Mouse (Mus musculus): ENCODE results near the gene Pam. TPM values are rescaled to one million over a fixed set of nuclear protein-coding genes. Genes with fewer than 3 reads are reported as not detected.

Pam gene
- polyA plus RNA-seq, 1 experiment from 2014 or later: 32.9 TPM

- H3K4me3 ChIP-seq (ENCODE audit: inconsistent target): no peak overlapping the region
- no peak overlapping the region for H3K27ac ChIP-seq
- H3K79me2 ChIP-seq (ENCODE audit: inconsistent target): no peaks in the 10 kb centered on the region
- no peaks in the 10 kb centered on the region for H3K36me3 ChIP-seq (ENCODE audit: inconsistent target)
- 100% methylated on average over 4 of the region's 4 CpGs for WGBS (ENCODE audit: missing documents)
Measured at GRCm38 (mm10) chr1:97943402-97943801, 152.0 kb downstream of the Pam start.

GRCm38 (mm10) chr1:97942966-97943365 is 152.5 kb downstream of the Pam start:
- Histone ChIP-seq H3K79me2 (ENCODE audit: inconsistent target) (no peaks in the 10 kb centered on the region), H3K36me3 (ENCODE audit: inconsistent target) (no peaks in the 10 kb centered on the region), H3K4me3 (ENCODE audit: inconsistent target) (no peak overlapping the region), H3K27ac (no peak overlapping the region)
- 88% methylated on average over 2 of the region's 2 CpGs for WGBS (ENCODE audit: missing documents)

- Histone ChIP-seq H3K4me3 (ENCODE audit: inconsistent target) (no peak overlapping the region), H3K36me3 (ENCODE audit: inconsistent target) (no peaks in the 10 kb centered on the region), H3K79me2 (ENCODE audit: inconsistent target) (no peaks in the 10 kb centered on the region), H3K27ac (no peak overlapping the region)
- 98% methylated on average over 3 of the region's 3 CpGs for WGBS (ENCODE audit: missing documents)
Measured at GRCm38 (mm10) chr1:97938586-97938985, 156.9 kb downstream of the Pam start.

GRCm38 (mm10) chr1:97938053-97938452 is 157.4 kb downstream of the Pam start:
- Histone ChIP-seq H3K36me3 (ENCODE audit: inconsistent target) (no peaks in the 10 kb centered on the region), H3K4me3 (ENCODE audit: inconsistent target) (no peak overlapping the region), H3K79me2 (ENCODE audit: inconsistent target) (no peaks in the 10 kb centered on the region), H3K27ac (no peak overlapping the region)
- 97% methylated on average over 3 of the region's 3 CpGs for WGBS (ENCODE audit: missing documents)

- Histone ChIP-seq H3K27ac (no peak overlapping the region), H3K36me3 (ENCODE audit: inconsistent target) (no peaks in the 10 kb centered on the region), H3K79me2 (ENCODE audit: inconsistent target) (no peaks in the 10 kb centered on the region), H3K4me3 (ENCODE audit: inconsistent target) (no peak overlapping the region)
Measured at GRCm38 (mm10) chr1:97934940-97935339, 160.5 kb downstream of the Pam start.

GRCm38 (mm10) chr1:97931220-97931619 is 164.2 kb downstream of the Pam start:
- WGBS (ENCODE audit: missing documents): 94% methylated on average over 4 of the region's 4 CpGs
- Histone ChIP-seq H3K27ac (no peak overlapping the region), H3K79me2 (ENCODE audit: inconsistent target) (no peaks in the 10 kb centered on the region), H3K36me3 (ENCODE audit: inconsistent target) (no peaks in the 10 kb centered on the region), H3K4me3 (ENCODE audit: inconsistent target) (no peak overlapping the region)

GRCm38 (mm10) chr1:97929415-97930028 is 165.9 kb downstream of the Pam start:
- Histone ChIP-seq H3K36me3 (ENCODE audit: inconsistent target) (no peaks in the 10 kb centered on the region), H3K4me3 (ENCODE audit: inconsistent target) (no peak overlapping the region), H3K79me2 (ENCODE audit: inconsistent target) (no peaks in the 10 kb centered on the region), H3K27ac (no peak overlapping the region)
- 96% methylated on average over 4 of the region's 4 CpGs for WGBS (ENCODE audit: missing documents)

- WGBS (ENCODE audit: missing documents): 97% methylated on average over 7 of the region's 7 CpGs
- Histone ChIP-seq H3K27ac (no peak overlapping the region), H3K36me3 (ENCODE audit: inconsistent target) (no peaks in the 10 kb centered on the region), H3K79me2 (ENCODE audit: inconsistent target) (no peaks in the 10 kb centered on the region), H3K4me3 (ENCODE audit: inconsistent target) (no peak overlapping the region)
Measured at GRCm38 (mm10) chr1:97926789-97927188, 168.7 kb downstream of the Pam start.

GRCm38 (mm10) chr1:97926017-97926540 is 169.4 kb downstream of the Pam start:
- Histone ChIP-seq H3K4me3 (ENCODE audit: inconsistent target) (no peak overlapping the region), H3K79me2 (ENCODE audit: inconsistent target) (no peaks in the 10 kb centered on the region), H3K27ac (no peak overlapping the region), H3K36me3 (ENCODE audit: inconsistent target) (no peaks in the 10 kb centered on the region)
- WGBS (ENCODE audit: missing documents): 90% methylated on average over 2 of the region's 2 CpGs

GRCm38 (mm10) chr1:97922395-97922794 is 173.1 kb downstream of the Pam start:
- 95% methylated on average over 6 of the region's 6 CpGs for WGBS (ENCODE audit: missing documents)
- Histone ChIP-seq H3K27ac (no peak overlapping the region), H3K36me3 (ENCODE audit: inconsistent target) (no peaks in the 10 kb centered on the region), H3K4me3 (ENCODE audit: inconsistent target) (no peak overlapping the region), H3K79me2 (ENCODE audit: inconsistent target) (no peaks in the 10 kb centered on the region)

GRCm38 (mm10) chr1:97921886-97922285 is 173.6 kb downstream of the Pam start:
- 89% methylated on average over 1 of the region's 1 CpGs for whole genome bisulfite sequencing (ENCODE audit: missing documents)
- Histone ChIP-seq H3K79me2 (ENCODE audit: inconsistent target) (no peaks in the 10 kb centered on the region), H3K4me3 (ENCODE audit: inconsistent target) (no peak overlapping the region), H3K27ac (no peak overlapping the region), H3K36me3 (ENCODE audit: inconsistent target) (no peaks in the 10 kb centered on the region)

- H3K27ac ChIP-seq: no peak overlapping the region
- WGBS (ENCODE audit: missing documents): 74% methylated on average over 8 of the region's 8 CpGs
- no peak overlapping the region for H3K4me3 ChIP-seq (ENCODE audit: inconsistent target)
- H3K36me3 ChIP-seq (ENCODE audit: inconsistent target): no peaks in the 10 kb centered on the region
- H3K79me2 ChIP-seq (ENCODE audit: inconsistent target): no peaks in the 10 kb centered on the region
Measured at GRCm38 (mm10) chr1:97918495-97918894, 177.0 kb downstream of the Pam start.

- Histone ChIP-seq H3K79me2 (ENCODE audit: inconsistent target) (no peaks in the 10 kb centered on the region), H3K36me3 (ENCODE audit: inconsistent target) (no peaks in the 10 kb centered on the region), H3K27ac (no peak overlapping the region), H3K4me3 (ENCODE audit: inconsistent target) (no peak overlapping the region)
- 94% methylated on average over 2 of the region's 2 CpGs for WGBS (ENCODE audit: missing documents)
Measured at GRCm38 (mm10) chr1:97916971-97917234, 178.5 kb downstream of the Pam start.

- Histone ChIP-seq H3K79me2 (ENCODE audit: inconsistent target) (no peaks in the 10 kb centered on the region), H3K4me3 (ENCODE audit: inconsistent target) (no peak overlapping the region), H3K36me3 (ENCODE audit: inconsistent target) (no peaks in the 10 kb centered on the region), H3K27ac (no peak overlapping the region)
- 92% methylated on average over 12 of the region's 12 CpGs for WGBS (ENCODE audit: missing documents)
Measured at GRCm38 (mm10) chr1:97916218-97916970, 179.1 kb downstream of the Pam start.

GRCm38 (mm10) chr1:97915726-97916125 is 179.7 kb downstream of the Pam start:
- WGBS (ENCODE audit: missing documents): 87% methylated on average over 8 of the region's 10 CpGs
- no peaks in the 10 kb centered on the region for H3K79me2 ChIP-seq (ENCODE audit: inconsistent target)
- H3K4me3 ChIP-seq (ENCODE audit: inconsistent target): no peak overlapping the region
- no peaks in the 10 kb centered on the region for H3K36me3 ChIP-seq (ENCODE audit: inconsistent target)
- no peak overlapping the region for H3K27ac ChIP-seq
